Mouse (Mus musculus): Measurements from ENCODE around the gene Rpl32. TPM values are rescaled to one million over a fixed set of nuclear protein-coding genes. Genes with fewer than 3 reads are reported as not detected.

Gene Rpl32
- polyA plus RNA-seq, 1 experiment from 2014 or later: 1,474 TPM

GRCm38 (mm10) chr6:115818129-115818528 lies 9.6 kb upstream of the Rpl32 start:
- TF ChIP-seq CTCF (IDR thresholded peaks at IDR 0.05): no peak
- in situ Hi-C loops (cut with MboI; ENCODE audit: low pct_unique_long_range_greater_than_20kb): no loop called here
- ChIA-PET CTCF (interaction anchor here (1.9 kb wide), 1 partner anchor 14 kb away, joined by 4 read pairs; no protein-coding TSS in a partner anchor), POLR2A (no interaction called here)
- no peak for ATAC-seq
- peaks cover 7% of the 10 kb centered on the region for H3K27me3 ChIP-seq
- DNase-seq (ENCODE audit: low read depth, low spot score): no peak

- ATAC-seq (no peak), DNase-seq (ENCODE audit: low read depth, low spot score) (no peak)
- ChIA-PET POLR2A (no interaction called here), CTCF (interaction anchor here (1.3 to 2.1 kb wide), 3 partner anchors 9 to 33 kb away, joined by 4 to 11 read pairs (median 4); no protein-coding TSS in a partner anchor)
- in situ Hi-C loops (cut with MboI; ENCODE audit: low pct_unique_long_range_greater_than_20kb): no loop called here
- no peaks in the 10 kb centered on the region for H3K27me3 ChIP-seq
- TF ChIP-seq CTCF (IDR thresholded peaks at IDR 0.05): no peak
Measured at GRCm38 (mm10) chr6:115815041-115815440, 6.5 kb upstream of the Rpl32 start.

- POLR2A ChIA-PET: no interaction called here
- in situ Hi-C loops (cut with MboI; ENCODE audit: low pct_unique_long_range_greater_than_20kb): no loop called here
- TF ChIP-seq CTCF (IDR thresholded peaks at IDR 0.05): no peak
- no peak for DNase-seq (ENCODE audit: low read depth, low spot score)
- ATAC-seq: peak; percentile 8
- H3K27me3 ChIP-seq: no peaks in the 10 kb centered on the region
- CTCF ChIA-PET: interaction anchor here (1.3 to 2.1 kb wide), 3 partner anchors 10 to 40 kb away, joined by 4 to 11 read pairs (median 7); no protein-coding TSS in a partner anchor
Measured at GRCm38 (mm10) chr6:115814104-115814503, 5.6 kb upstream of the Rpl32 start.

- DNase-seq (ENCODE audit: low read depth, low spot score) (no peak), ATAC-seq (no peak)
- in situ Hi-C loops (cut with MboI; ENCODE audit: low pct_unique_long_range_greater_than_20kb): no loop called here
- ChIA-PET POLR2A (no interaction called here), CTCF (interaction anchor here (1.2 kb wide), 1 partner anchor 34 kb away, joined by 4 read pairs; no protein-coding TSS in a partner anchor)
- H3K27me3 ChIP-seq: no peaks in the 10 kb centered on the region
- no peak for TF ChIP-seq CTCF (IDR thresholded peaks at IDR 0.05)
Measured at GRCm38 (mm10) chr6:115811606-115812005, 3.1 kb upstream of the Rpl32 start.

DNA sequence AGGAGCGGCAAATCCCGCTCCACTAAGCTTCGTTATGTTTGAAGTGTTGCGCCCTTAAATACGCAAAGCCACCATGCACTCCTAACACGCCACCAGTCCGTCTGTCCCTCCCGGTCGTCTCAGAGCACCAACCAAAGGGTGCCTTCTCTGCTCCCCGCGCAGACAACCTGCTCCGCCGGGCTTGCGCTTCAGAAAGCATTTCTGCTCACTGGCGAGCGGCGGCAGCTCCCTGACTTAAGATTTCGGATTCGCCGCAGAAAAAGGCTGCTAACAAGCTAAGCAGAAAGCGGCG lies 405 bp downstream of the Rpl32 start:
- H3K27me3 ChIP-seq: no peaks in the 10 kb centered on the region
- in situ Hi-C loops (cut with MboI; ENCODE audit: low pct_unique_long_range_greater_than_20kb): no loop called here
- ATAC-seq (peak; percentile 4), DNase-seq (ENCODE audit: low read depth, low spot score) (no peak)
- POLR2A ChIA-PET: interaction anchor here (0.6 to 1.6 kb wide), 3 partner anchors 8 to 1862 kb away, joined by 3 to 5 read pairs (median 4); no protein-coding TSS in a partner anchor
- no peak for TF ChIP-seq CTCF (IDR thresholded peaks at IDR 0.05)
- CTCF ChIA-PET: interaction anchor here (1.6 kb wide), 1 partner anchor 39 kb away, joined by 3 read pairs; no protein-coding TSS in a partner anchor

- no peak for ATAC-seq
- in situ Hi-C loops (cut with MboI; ENCODE audit: low pct_unique_long_range_greater_than_20kb): no loop called here
- no peak for DNase-seq (ENCODE audit: low read depth, low spot score)
- ChIA-PET CTCF (interaction anchor here (1.6 kb wide), 1 partner anchor 39 kb away, joined by 3 read pairs; no protein-coding TSS in a partner anchor), POLR2A (interaction anchor here (0.6 to 1.6 kb wide), 3 partner anchors 8 to 1862 kb away, joined by 3 to 5 read pairs (median 4); no protein-coding TSS in a partner anchor)
- no peak for TF ChIP-seq CTCF (IDR thresholded peaks at IDR 0.05)
- no peaks in the 10 kb centered on the region for H3K27me3 ChIP-seq
Measured at GRCm38 (mm10) chr6:115807464-115808195, 917 bp downstream of the Rpl32 start.

DNA sequence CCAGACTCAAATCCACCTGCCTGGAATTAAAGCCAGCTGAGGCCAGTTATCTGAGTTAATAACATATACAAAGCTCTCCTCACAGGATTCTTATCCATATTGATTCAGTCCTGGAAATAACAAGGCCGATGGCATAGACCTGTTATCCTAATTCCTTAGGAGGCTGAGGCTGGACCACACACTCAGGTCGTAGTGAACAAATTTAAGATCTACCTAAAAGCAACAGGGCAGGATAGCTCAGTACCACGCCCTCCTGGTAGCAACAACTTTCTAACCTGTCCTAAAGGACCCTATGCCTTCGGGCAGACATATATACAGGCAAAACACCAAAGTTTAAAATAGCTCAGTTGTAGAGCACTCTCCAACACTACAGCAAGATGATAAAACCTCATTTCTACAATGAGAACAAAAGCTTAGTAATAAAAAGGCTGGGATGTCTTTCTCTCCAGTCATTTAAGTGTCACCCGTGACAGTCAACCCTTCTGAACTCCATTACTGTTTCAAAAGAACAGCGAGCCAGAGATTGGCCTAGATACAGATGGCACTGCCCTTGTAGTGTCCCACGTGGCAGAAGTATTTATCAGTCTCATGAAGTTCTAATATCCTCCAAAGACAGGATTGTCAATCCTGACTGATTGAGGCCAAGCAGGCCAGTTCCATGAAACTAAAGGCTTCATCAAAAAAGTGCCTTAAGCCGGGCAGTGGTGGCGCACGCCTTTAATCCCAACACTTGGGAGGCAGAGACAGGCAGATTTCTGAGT lies 3.9 kb downstream of the Rpl32 start:
- POLR2A ChIA-PET: interaction anchor here (0.6 to 1.1 kb wide), 2 partner anchors 255 to 1220 kb away, joined by 3 read pairs; no protein-coding TSS in a partner anchor
- no peak for TF ChIP-seq CTCF (IDR thresholded peaks at IDR 0.05)
- no peaks in the 10 kb centered on the region for H3K27me3 ChIP-seq
- DNase-seq (ENCODE audit: low read depth, low spot score) (no peak), ATAC-seq (no peak)
- in situ Hi-C loops (cut with MboI; ENCODE audit: low pct_unique_long_range_greater_than_20kb): no loop called here
- CTCF ChIA-PET: interaction anchor here (1.3 to 1.5 kb wide), 3 partner anchors 11 to 77 kb away, joined by 3 read pairs; no protein-coding TSS in a partner anchor

- in situ Hi-C loops (cut with MboI; ENCODE audit: low pct_unique_long_range_greater_than_20kb): no loop called here
- H3K27me3 ChIP-seq: no peaks in the 10 kb centered on the region
Measured at GRCm38 (mm10) chr6:115803541-115804382, 4.8 kb downstream of the Rpl32 start.

GRCm38 (mm10) chr6:115801811-115802210 lies 6.7 kb downstream of the Rpl32 start:
- TF ChIP-seq CTCF (IDR thresholded peaks at IDR 0.05): no peak
- POLR2A ChIA-PET: no interaction called here

More at GRCm38 (mm10) chr6:115803541-115804382, 4.8 kb downstream of the Rpl32 start:
- ATAC-seq (peak; percentile 75), DNase-seq (ENCODE audit: low read depth, low spot score) (no peak)
- TF ChIP-seq CTCF (IDR thresholded peaks at IDR 0.05): no peak
- ChIA-PET CTCF (interaction anchor here (0.7 to 1.5 kb wide), 6 partner anchors 10 to 195 kb away, joined by 3 to 4 read pairs (median 3); no protein-coding TSS in a partner anchor), POLR2A (no interaction called here)

GRCm38 (mm10) chr6:115792691-115793215 lies 15.8 kb downstream of the Rpl32 start:
- ATAC-seq (no peak), DNase-seq (ENCODE audit: low read depth, low spot score) (no peak)
- POLR2A ChIA-PET: no interaction called here
- no peaks in the 10 kb centered on the region for H3K27me3 ChIP-seq
- in situ Hi-C loops (cut with MboI; ENCODE audit: low pct_unique_long_range_greater_than_20kb): no loop called here
- CTCF ChIA-PET: interaction anchor here (0.8 kb wide), 1 partner anchor 10 kb away, joined by 3 read pairs; no protein-coding TSS in a partner anchor
- TF ChIP-seq CTCF (IDR thresholded peaks at IDR 0.05): no peak

More at GRCm38 (mm10) chr6:115801811-115802210, 6.7 kb downstream of the Rpl32 start:
- in situ Hi-C loops (cut with MboI; ENCODE audit: low pct_unique_long_range_greater_than_20kb): no loop called here
- H3K27me3 ChIP-seq: no peaks in the 10 kb centered on the region
- CTCF ChIA-PET: no interaction called here
- DNase-seq (ENCODE audit: low read depth, low spot score) (no peak), ATAC-seq (no peak)
